Mouse (Mus musculus) small intestine, adult 2 months (tissue): ENCODE measurements around the gene Grn.

Source experiments
- CTCF ChIP-seq: fragments of 200-500 bp; IDR thresholded peaks from 2 replicates; pipeline ENCODE4 v1.5.1; 2012; ENCODE audit warnings: low read depth, mild to moderate bottlenecking, control low read depth, inconsistent platforms, low read length, moderate library complexity, mixed read lengths; ENCODE audit not compliant: insufficient replicate concordance, insufficient read length; ENCODE audit errors: extremely low read depth
- POLR2A ChIP-seq: fragments of 200-500 bp; IDR thresholded peaks from 2 replicates; pipeline ENCODE4 v1.6.1; 2012; ENCODE audit warnings: low read depth, mild to moderate bottlenecking, control low read depth, inconsistent platforms, low read length, moderate library complexity

DNA sequence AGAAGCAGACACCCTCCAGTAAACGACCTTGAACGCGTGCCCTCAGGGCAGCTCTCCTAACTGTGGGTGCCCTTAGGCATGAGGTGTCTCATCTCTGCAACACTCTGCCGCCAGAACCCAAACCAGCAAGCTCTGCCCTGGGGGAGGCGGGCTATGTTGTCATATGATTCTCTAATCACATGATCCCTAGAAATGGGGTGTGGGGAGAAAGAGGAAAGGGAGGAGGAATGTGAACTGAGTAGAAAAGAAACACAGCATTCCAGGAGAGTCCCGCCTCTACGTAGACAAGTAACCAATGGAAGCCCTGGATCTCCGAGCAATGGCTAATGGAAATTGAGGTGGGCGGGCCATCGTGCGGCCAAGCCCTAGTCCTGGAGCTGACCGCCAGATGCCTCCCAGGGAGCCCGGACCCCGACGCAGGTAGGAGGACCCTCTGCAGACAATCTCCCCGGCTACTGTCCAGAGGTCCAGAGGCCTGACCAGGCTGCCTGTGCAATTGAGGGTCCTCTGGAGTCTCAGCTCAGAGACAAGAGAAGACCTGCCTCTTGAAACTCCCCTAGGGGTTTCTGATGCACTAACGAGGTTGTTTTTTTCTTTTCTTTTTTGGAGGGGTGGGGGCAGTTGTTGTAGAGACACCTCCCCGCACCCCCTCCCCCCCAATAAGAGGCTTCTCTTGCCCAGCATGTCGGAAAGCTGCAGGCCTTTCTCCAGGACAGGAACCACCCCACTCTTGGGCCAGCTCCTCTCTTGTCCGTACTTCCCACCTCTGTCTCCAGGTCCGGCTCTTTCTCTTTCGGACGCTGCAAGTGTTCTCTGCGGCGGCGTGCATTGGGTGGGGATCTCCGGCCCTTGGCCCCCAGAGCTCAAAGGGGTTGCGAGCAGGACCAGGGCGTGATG is at the start of gene Grn:
- TF ChIP-seq CTCF (no peak), POLR2A (peak; percentile 31; the same call in 1 of the 2 replicates)
